Mouse (Mus musculus) hindbrain, embryonic 11.5 days (tissue): ENCODE results near the gene Snapc2. TPM values are rescaled to one million over a fixed set of nuclear protein-coding genes. Genes with fewer than 3 reads are reported as not detected.

Source experiments
- ATAC-seq: fragments of 200-750 bp; cut with Nextera tagmentation; 2 replicates; pipeline ENCODE4 v1.8.0; 2017; ENCODE audit warnings: mild to moderate bottlenecking, moderate TSS enrichment, moderate library complexity; ENCODE audit not compliant: low FRiP score
- DNase-seq: peaks from one replicate; pipeline ENCODE4 v3.0.0-alpha.2; 2015; ENCODE audit warnings: low spot score
- H3K27ac ChIP-seq: fragments of 300-500 bp; sonication (generic); 2 replicates; pipeline ENCODE4 v1.5.1; 2014; ENCODE audit warnings: mild to moderate bottlenecking, low read depth, low read length
- H3K27me3 ChIP-seq: fragments of 300-500 bp; sonication (generic); 2 replicates; pipeline ENCODE4 v1.6.1; 2014; ENCODE audit warnings: mild to moderate bottlenecking, low read length, moderate library complexity, mixed read lengths; ENCODE audit not compliant: control insufficient read depth, insufficient read depth
- H3K36me3 ChIP-seq: fragments of 300-500 bp; sonication (generic); 2 replicates; pipeline ENCODE4 v1.6.1; 2014; ENCODE audit warnings: mild to moderate bottlenecking, low read length, moderate library complexity, mixed read lengths; ENCODE audit not compliant: control insufficient read depth, insufficient read depth
- H3K4me1 ChIP-seq: fragments of 300-500 bp; sonication (generic); replicated peaks from 2 replicates; pipeline ENCODE4 v1.6.1; 2014; ENCODE audit warnings: low read length, mixed read lengths; ENCODE audit not compliant: control insufficient read depth, insufficient read depth
- H3K4me2 ChIP-seq: fragments of 300-500 bp; sonication (generic); replicated peaks from 2 replicates; pipeline ENCODE4 v1.6.1; 2014; ENCODE audit warnings: mild to moderate bottlenecking, low read depth, low read length
- H3K4me3 ChIP-seq: fragments of 300-500 bp; sonication (generic); 2 replicates; pipeline ENCODE4 v1.5.1; 2014; ENCODE audit warnings: low read depth, low read length
- H3K9ac ChIP-seq: fragments of 300-500 bp; sonication (generic); 2 replicates; pipeline ENCODE4 v1.6.1; 2014; ENCODE audit warnings: low read depth, low read length
- H3K9me3 ChIP-seq: fragments of 300-500 bp; sonication (generic); 2 replicates; pipeline ENCODE4 v1.6.1; 2016; ENCODE audit warnings: low read length; ENCODE audit not compliant: control insufficient read depth
- WGBS: fragments of 180-500 bp; shearing (Covaris S2); extraction: QIAGEN DNeasy Blood & Tissue Kit; methylation state at CpG from one replicate; pipeline ENCODE4 v1.1.7; 2014; 5-methylcytosine and 5-hydroxymethylcytosine counted together
- polyA plus RNA-seq: library from polyadenylated mRNA; unstranded; fragments of >200 nt; fragmentation: Nextera tagmentation; extraction: Ambion mirVana; gene quantifications from 2 replicates; pipeline ENCODE4 v1.2.1, GENCODE M21; 2014

Snapc2 gene
- polyA plus RNA-seq, 1 experiment from 2014 or later = 61.1 TPM

GRCm38 (mm10) chr8:4229784-4230183 lies 23.1 kb upstream of the Snapc2 start:
- Histone ChIP-seq H3K4me2 (no peak overlapping the region), H3K4me1 (no peaks in the 10 kb centered on the region; the same call in 1 of the 2 replicates), H3K9ac (no peak overlapping the region), H3K27ac (no peak overlapping the region), H3K36me3 (no peaks in the 10 kb centered on the region), H3K27me3 (peaks cover 10% of the 10 kb centered on the region), H3K9me3 (no peaks in the 10 kb centered on the region), H3K4me3 (no peak overlapping the region)
- DNase-seq (no peak), ATAC-seq (no peak)
- 81% methylated on average over 5 of the region's 5 CpGs for WGBS

- Histone ChIP-seq H3K9ac (no peak overlapping the region), H3K4me2 (no peak overlapping the region), H3K36me3 (no peaks in the 10 kb centered on the region), H3K4me3 (no peak overlapping the region), H3K27ac (no peak overlapping the region), H3K9me3 (no peaks in the 10 kb centered on the region), H3K27me3 (peaks cover 10% of the 10 kb centered on the region), H3K4me1 (no peaks in the 10 kb centered on the region; the same call in 1 of the 2 replicates)
- WGBS = 62% methylated on average over 10 of the region's 10 CpGs
- DNase-seq (no peak), ATAC-seq (no peak)
These were observed 22.1 kb upstream of the Snapc2 start for GRCm38 (mm10) chr8:4230612-4231351.

- peak overlapping the region; percentile 54 for H3K4me2 ChIP-seq
- no peaks in the 10 kb centered on the region for H3K27me3 ChIP-seq
- H3K4me3 ChIP-seq = peak overlapping the region; percentile 80
- no peaks in the 10 kb centered on the region for H3K36me3 ChIP-seq
- peak overlapping the region; percentile 79 for H3K9ac ChIP-seq
- no peaks in the 10 kb centered on the region for H3K9me3 ChIP-seq
- no peak; the same call in 1 of the 2 replicates for ATAC-seq
- H3K27ac ChIP-seq = peak overlapping the region; percentile 86
- WGBS = 21% methylated on average over 15 of the region's 15 CpGs
- DNase-seq = no peak
- peaks cover 5% of the 10 kb centered on the region for H3K4me1 ChIP-seq
These were observed 15.0 kb upstream of the Snapc2 start for GRCm38 (mm10) chr8:4237814-4238433.

- Histone ChIP-seq H3K27ac (peak within 1 kb of the TSS; percentile 86), H3K36me3 (peaks cover 3% of the 10 kb centered on the region; the same call in 1 of the 2 replicates), H3K9me3 (no peaks in the 10 kb centered on the region), H3K4me1 (peaks cover 5% of the 10 kb centered on the region), H3K4me2 (peak within 1 kb of the TSS; percentile 54), H3K4me3 (peak within 1 kb of the TSS; percentile 80), H3K9ac (peak within 1 kb of the TSS; percentile 79), H3K27me3 (no peaks in the 10 kb centered on the region)
- peak; percentile 95 for ATAC-seq
- peak; percentile 100 for DNase-seq
- under 1% methylated on average over 67 of the region's 71 CpGs for WGBS
These were observed 14.3 kb upstream of the Snapc2 start, which contains the start of the genes Map2k7 and Gm49320 for GRCm38 (mm10) chr8:4238434-4239192. Gene Map2k7 (plus strand): TSS chr8:4238740. Gene Gm49320 (plus strand): TSS chr8:4238865.

GRCm38 (mm10) chr8:4239193-4239890 lies 13.5 kb upstream of the Snapc2 start:
- Histone ChIP-seq H3K4me2 (peak overlapping the region; percentile 53), H3K9me3 (no peaks in the 10 kb centered on the region)

GRCm38 (mm10) chr8:4245061-4245460 lies 7.8 kb upstream of the Snapc2 start:
- 96% methylated on average over 5 of the region's 5 CpGs for WGBS
- Histone ChIP-seq H3K9ac (no peak overlapping the region), H3K4me2 (no peak overlapping the region)

More at GRCm38 (mm10) chr8:4239193-4239890, 13.5 kb upstream of the Snapc2 start:
- peaks cover 5% of the 10 kb centered on the region for H3K4me1 ChIP-seq
- peak overlapping the region; percentile 79 for H3K9ac ChIP-seq
- no peaks in the 10 kb centered on the region for H3K27me3 ChIP-seq
- peaks cover 10% of the 10 kb centered on the region for H3K36me3 ChIP-seq
- 15% methylated on average over 19 of the region's 19 CpGs for WGBS
- ATAC-seq (no peak; the same call in 1 of the 2 replicates), DNase-seq (no peak)
- H3K4me3 ChIP-seq = peak overlapping the region; percentile 80
- H3K27ac ChIP-seq = peak overlapping the region; percentile 82

GRCm38 (mm10) chr8:4245737-4246136 lies 7.1 kb upstream of the Snapc2 start:
- ATAC-seq (no peak), DNase-seq (no peak)
- Histone ChIP-seq H3K27me3 (no peaks in the 10 kb centered on the region), H3K4me3 (no peak overlapping the region), H3K27ac (no peak overlapping the region), H3K4me1 (0 out of 2 replicates have a peak, but pooled peaks cover 2% of the 10 kb centered on the region), H3K9ac (no peak overlapping the region), H3K4me2 (no peak overlapping the region), H3K9me3 (no peaks in the 10 kb centered on the region), H3K36me3 (peaks cover 16% of the 10 kb centered on the region)
- 90% methylated on average over 13 of the region's 13 CpGs for WGBS

More at GRCm38 (mm10) chr8:4245061-4245460, 7.8 kb upstream of the Snapc2 start:
- DNase-seq (no peak), ATAC-seq (no peak)
- H3K9me3 ChIP-seq = no peaks in the 10 kb centered on the region
- no peaks in the 10 kb centered on the region for H3K27me3 ChIP-seq
- H3K4me3 ChIP-seq = no peak overlapping the region
- no peak overlapping the region for H3K27ac ChIP-seq
- peaks cover 16% of the 10 kb centered on the region for H3K36me3 ChIP-seq
- peaks cover 4% of the 10 kb centered on the region; the same call in 1 of the 2 replicates for H3K4me1 ChIP-seq

GRCm38 (mm10) chr8:4247241-4247640 lies 5.6 kb upstream of the Snapc2 start:
- no peaks in the 10 kb centered on the region for H3K9me3 ChIP-seq
- no peak overlapping the region for H3K4me3 ChIP-seq
- whole genome bisulfite sequencing = 91% methylated on average over 8 of the region's 8 CpGs
- H3K9ac ChIP-seq = no peak overlapping the region
- H3K36me3 ChIP-seq = peaks cover 16% of the 10 kb centered on the region
- H3K4me1 ChIP-seq = 0 out of 2 replicates have a peak, but pooled peaks cover 2% of the 10 kb centered on the region
- no peak overlapping the region for H3K4me2 ChIP-seq
- no peaks in the 10 kb centered on the region for H3K27me3 ChIP-seq
- no peak overlapping the region for H3K27ac ChIP-seq
- ATAC-seq (no peak), DNase-seq (no peak)
